Mouse (Mus musculus) bone marrow macrophage, adult 2 months (primary cell): Measurements from ENCODE around the gene Rab32. TPM values are rescaled to one million over a fixed set of nuclear protein-coding genes. Genes with fewer than 3 reads are reported as not detected.
"Not testable (repeated sequence)": the region's sequence is repeated elsewhere in the genome, so short reads cannot be mapped to it uniquely, and the experiment has no call there.

Experiments
- H3K27ac ChIP-seq: 2 replicates; pipeline ENCODE4 v1.5.1; 2012; ENCODE audit warnings: low read depth, low read length; ENCODE audit not compliant: insufficient read depth
- H3K4me1 ChIP-seq: 2 replicates; pipeline ENCODE4 v1.6.1; 2012; ENCODE audit warnings: low read length; ENCODE audit not compliant: control insufficient read depth, insufficient read depth
- H3K4me3 ChIP-seq: 2 replicates; pipeline ENCODE4 v1.5.1; 2012; ENCODE audit warnings: mild to moderate bottlenecking, low read length, moderate library complexity; ENCODE audit not compliant: insufficient read depth
- CTCF ChIP-seq: IDR thresholded peaks from 2 replicates; pipeline ENCODE4 v1.5.1; 2012; ENCODE audit warnings: low read depth, mild to moderate bottlenecking, low read length, moderate library complexity
- POLR2A ChIP-seq: IDR thresholded peaks from 2 replicates; pipeline ENCODE4 v1.6.1; 2012; ENCODE audit warnings: mild to moderate bottlenecking, low read depth, low read length, borderline replicate concordance
- polyA plus RNA-seq: library from polyadenylated mRNA; stranded (reverse); fragments of >200 nt; gene quantifications from 2 replicates; pipeline ENCODE4 v1.2.4, GENCODE M21; 2012; ENCODE audit not compliant: missing spikeins, insufficient read depth, insufficient read length

Rab32 gene
- 82.4 and 83.2 TPM in 2 replicates for polyA plus RNA-seq

DNA sequence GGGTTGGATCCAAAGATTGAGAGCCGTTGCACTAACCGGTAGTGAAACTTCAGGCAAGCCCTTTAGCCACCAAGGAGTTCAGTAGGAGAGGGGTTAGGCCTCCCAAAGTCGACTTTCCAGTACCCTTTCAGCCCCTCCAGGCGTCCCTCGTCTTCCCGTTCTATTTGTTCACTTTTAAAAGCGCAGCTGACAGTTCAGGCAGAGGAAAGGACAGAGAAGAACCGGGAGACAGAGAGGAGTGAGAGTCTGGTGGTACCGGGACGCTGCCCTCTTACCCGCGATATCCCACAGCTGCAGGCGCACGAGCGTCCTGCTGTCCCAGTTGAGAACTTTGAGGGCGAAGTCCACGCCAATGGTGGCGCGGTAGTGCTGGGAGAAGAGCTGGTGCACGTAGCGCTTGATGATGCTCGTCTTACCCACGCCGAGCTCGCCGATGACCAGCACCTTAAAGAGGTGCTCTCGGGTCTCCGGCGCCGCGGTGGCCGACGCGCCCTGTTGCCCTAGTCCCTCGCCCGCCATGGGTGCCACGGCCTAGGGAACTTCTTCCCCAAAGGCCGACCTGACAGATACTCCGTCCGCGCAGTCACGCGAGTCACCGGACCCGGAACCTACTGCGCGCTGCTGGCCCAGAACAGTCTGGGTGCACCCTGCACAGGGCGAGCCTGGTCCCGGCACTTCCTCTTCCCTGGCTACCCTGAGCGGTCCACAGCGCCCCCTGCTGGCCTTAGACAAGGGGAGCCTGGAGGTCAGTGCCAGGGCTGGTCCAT, at the start of gene Rab32:
Gene Rab32, minus strand, starts transcription at position 696 of the 767 bp plus-strand sequence.
- peak within 1 kb of the TSS; percentile 97 for H3K4me3 ChIP-seq
- H3K27ac ChIP-seq: peak within 1 kb of the TSS; percentile 87
- peaks cover 27% of the 10 kb centered on the region for H3K4me1 ChIP-seq
- TF ChIP-seq CTCF (peak; percentile 87), POLR2A (no peak)

DNA sequence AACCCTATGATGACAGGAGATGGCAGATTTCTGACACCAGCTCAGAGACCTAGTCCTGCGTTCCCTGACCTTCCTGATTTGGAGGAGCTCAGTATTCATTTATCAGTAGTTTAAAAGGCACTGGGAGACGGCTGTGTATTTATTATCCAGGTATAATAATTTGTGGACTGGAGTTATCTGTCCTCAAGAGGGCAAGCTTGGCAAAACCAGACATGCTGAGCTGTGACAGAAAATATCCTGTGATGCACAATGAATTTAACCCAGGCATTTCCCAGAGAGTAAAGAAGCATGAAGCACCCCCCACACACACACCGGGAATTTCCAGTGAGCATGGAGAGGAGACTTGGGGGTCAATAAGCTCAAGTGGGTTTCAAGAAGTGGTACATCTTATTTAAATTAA, 42.7 kb upstream of the Rab32 start:
- no peak for TF ChIP-seq POLR2A
- no peak for TF ChIP-seq CTCF
- Histone ChIP-seq H3K27ac (no peak overlapping the region), H3K4me1 (0 out of 2 replicates have a peak, but pooled peaks cover 4% of the 10 kb centered on the region), H3K4me3 (no peak overlapping the region)

DNA sequence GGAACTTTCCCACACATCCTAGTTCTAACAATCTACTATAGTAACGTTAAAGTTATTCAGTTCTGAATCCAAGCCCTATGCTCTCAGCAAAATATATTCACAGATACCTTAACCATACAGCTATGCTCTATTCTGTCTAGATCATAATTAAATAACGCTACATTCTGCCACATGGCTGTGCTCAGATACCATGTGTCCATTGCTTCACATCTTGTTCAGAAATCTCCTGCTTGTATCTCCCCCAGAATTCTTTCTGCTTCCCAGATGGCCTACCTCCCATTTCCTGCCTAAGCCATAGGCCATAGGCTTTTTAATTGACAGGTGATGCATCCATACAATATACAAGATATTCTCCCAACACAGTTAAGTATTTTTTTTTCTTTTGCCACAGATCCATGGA, 39.4 kb upstream of the Rab32 start:
- H3K4me3 ChIP-seq, H3K4me1 ChIP-seq, H3K27ac ChIP-seq: not testable (repeated sequence)

DNA sequence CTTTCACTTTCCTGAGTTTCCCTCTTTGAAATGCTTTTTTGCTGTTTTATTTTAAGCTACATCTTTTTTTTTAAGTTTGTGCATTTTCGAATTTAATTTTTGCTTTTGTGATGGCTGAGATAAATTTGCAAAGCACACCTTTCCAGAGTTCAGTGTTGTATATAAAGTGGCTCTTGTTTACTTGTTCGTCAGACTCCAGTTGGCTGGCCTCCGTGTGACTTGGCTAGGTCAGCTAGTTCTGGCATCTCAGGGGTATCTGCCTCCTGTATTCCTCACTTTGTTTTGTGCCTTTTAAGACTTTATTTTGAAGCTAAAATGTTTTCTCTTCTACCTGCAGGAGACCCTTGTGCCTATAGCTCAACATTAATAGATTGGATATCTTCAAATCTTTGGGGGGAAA, 22.7 kb upstream of the Rab32 start:
- TF ChIP-seq POLR2A (no peak), CTCF (no peak)
- Histone ChIP-seq H3K27ac (no peak overlapping the region), H3K4me1 (no peaks in the 10 kb centered on the region; the same call in 1 of the 2 replicates), H3K4me3 (no peak overlapping the region)

DNA sequence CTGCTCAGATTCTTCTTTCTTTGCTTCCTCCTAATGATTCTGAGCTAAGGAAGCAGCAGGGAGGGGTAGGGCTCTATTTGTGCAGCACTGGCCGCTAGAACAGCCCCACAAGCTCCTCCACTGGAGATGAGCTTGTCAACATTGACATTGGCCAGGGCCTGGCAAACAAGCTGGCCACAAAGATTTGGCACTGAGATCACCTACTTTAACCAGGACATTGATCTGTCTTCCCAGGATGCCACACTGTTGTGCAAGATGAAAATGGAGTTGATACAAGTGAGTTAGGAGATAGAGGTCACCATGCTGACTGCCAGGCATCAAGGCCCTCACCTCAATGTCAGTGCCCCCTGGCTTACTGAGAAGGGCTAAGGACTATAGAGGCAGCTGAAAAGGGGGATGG, 21.8 kb upstream of the Rab32 start:
- H3K27ac ChIP-seq: no peak overlapping the region
- H3K4me3 ChIP-seq: no peak overlapping the region
- TF ChIP-seq POLR2A: no peak
- TF ChIP-seq CTCF: no peak
- H3K4me1 ChIP-seq: peaks cover 3% of the 10 kb centered on the region; the same call in 1 of the 2 replicates

DNA sequence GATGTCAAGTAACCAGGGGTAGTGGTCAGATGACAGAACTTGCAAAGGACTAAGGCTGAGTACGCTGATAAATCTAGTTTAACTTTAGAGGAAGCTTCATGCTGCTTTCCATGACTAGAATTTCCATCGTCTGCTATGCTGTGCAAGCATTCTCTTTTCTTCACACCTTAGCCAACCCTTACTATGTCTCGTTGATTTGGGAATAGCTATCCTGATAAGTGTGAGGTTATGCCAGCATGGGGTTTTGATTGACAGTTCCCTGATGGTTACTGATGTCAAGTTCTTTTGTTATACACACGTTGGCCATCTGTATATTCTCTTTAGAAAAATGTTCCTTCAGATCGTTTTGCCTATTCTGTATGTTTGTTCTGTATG, 259 bp upstream of the Rab32 start:
- TF ChIP-seq POLR2A (no peak), CTCF (no peak)
- H3K4me1 ChIP-seq: peaks cover 23% of the 10 kb centered on the region
- H3K4me3 ChIP-seq: no peak overlapping the region
- H3K27ac ChIP-seq: no peak overlapping the region

DNA sequence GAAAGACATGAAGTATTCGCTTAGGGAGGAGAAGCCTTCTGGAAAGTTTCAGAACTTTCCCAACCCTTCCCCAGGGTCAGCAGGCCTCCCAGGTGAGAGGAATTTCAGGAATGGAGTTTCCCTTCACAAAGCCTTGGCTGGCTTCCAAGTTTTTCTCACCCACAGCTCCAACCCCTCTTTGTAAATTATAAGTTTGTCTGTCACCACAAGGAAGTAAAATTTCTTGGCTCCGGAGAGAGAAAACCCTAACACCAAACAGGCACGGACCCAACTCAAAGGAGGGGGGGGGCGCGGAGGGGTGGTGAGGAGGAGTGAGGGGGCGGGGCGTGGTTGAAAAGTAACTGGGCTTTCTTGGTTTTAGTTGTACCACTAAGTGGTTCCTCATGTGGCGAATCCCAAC, 980 bp downstream of the Rab32 start:
- Histone ChIP-seq H3K27ac (peak overlapping the region; percentile 87), H3K4me1 (peaks cover 27% of the 10 kb centered on the region), H3K4me3 (peak overlapping the region; percentile 97)
- TF ChIP-seq CTCF (no peak), POLR2A (no peak)

DNA sequence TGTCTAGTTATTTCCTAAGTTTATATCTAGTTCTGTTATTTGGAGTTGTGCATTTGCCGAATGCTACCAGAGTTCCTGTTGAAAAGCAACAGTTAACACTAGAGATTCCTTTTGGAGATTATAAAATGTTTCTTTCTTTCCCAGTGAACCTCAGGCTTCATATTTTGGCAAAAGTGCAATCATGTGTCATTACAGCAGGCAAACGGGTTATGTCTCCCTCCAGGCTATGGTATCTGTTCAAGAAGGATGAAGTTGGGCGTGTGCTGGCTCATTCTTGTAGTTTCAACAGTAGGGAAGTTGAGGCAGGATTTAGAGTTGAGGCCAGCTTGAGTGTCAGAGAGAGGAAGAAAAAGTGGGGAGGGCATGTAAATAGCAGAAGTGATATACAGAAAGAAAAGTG, 2.4 kb downstream of the Rab32 start:
- Histone ChIP-seq H3K27ac (peak overlapping the region; percentile 44), H3K4me3 (peak overlapping the region; percentile 97)
- no peak for TF ChIP-seq POLR2A
- no peak for TF ChIP-seq CTCF

DNA sequence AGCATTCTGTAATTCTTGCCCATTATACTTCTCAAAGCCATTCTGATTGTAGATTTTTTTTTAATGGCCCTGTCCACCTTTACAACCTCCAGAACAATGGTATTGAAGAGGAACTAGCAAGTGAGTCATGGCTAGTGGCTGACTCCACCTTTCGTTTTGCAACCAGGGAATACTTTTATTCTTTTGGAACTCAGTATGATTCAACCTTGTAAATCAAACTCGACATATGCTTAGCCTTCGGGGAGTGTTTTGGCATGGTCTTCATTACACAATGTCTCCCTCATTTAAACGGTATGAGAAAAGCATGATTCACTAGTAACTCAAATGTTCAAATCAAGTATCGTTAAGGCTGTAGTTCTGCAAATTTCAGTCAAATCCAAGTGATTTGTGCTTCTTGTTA, 2.8 kb downstream of the Rab32 start:
- Histone ChIP-seq H3K4me3 (no peak overlapping the region), H3K4me1 (peaks cover 37% of the 10 kb centered on the region), H3K27ac (peak overlapping the region; percentile 44; the same call in 1 of the 2 replicates)
- TF ChIP-seq POLR2A (no peak), CTCF (no peak)

More for the DNA sequence above, 2.4 kb downstream of the Rab32 start:
- H3K4me1 ChIP-seq: peaks cover 34% of the 10 kb centered on the region

DNA sequence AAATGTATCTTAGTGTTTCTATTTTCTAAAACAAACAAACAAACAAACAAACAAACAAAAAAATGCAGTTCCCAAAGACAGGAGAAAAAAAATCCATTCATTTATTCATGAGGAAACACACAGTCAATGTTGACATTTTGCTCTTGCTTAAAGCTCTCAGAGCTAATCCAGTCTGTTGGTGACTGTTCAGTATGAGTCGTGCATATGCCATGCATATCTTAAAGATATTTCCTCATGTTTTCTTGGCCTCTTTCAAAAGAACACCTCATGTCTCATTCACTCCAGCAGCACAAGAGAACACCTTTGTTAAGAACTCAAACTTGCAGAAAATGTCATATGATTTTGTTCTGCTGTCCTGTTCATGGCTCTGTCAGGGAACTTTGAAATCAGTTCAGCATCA, 7.9 kb downstream of the Rab32 start:
- TF ChIP-seq POLR2A (no peak), CTCF (no peak)

DNA sequence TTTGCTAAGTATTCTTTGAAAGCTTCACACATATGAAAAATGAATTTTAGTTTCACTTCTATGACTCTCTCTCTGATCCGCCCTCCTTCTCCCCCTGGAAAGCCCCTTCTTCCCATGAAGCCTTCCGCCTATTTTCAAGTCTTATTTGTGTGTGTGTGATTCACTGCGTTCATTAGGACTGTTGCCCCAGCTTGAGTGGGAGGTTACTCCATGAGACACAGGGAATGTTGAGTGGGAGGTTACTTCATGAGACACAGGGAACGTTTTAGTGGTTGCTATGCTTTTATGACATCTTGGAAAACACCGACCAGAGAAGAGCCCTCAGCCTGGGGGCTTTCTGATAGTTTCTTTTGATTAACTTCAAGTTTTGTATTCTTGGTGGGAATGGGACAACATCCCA, 11.4 kb downstream of the Rab32 start:
- no peak for TF ChIP-seq POLR2A
- no peak overlapping the region for H3K4me3 ChIP-seq

More for the DNA sequence above, 7.9 kb downstream of the Rab32 start:
- Histone ChIP-seq H3K4me3 (no peak overlapping the region), H3K4me1 (peaks cover 24% of the 10 kb centered on the region), H3K27ac (no peak overlapping the region)

More for the DNA sequence above, 11.4 kb downstream of the Rab32 start:
- H3K4me1 ChIP-seq: peaks cover 10% of the 10 kb centered on the region
- H3K27ac ChIP-seq: no peak overlapping the region
